Mouse (Mus musculus): ENCODE data around the gene Etnk2. TPM values are rescaled to one million over a fixed set of nuclear protein-coding genes. Genes with fewer than 3 reads are reported as not detected.

The Etnk2 gene
- polyA plus RNA-seq, 1 experiment from 2014 or later = 3.7 TPM

DNA sequence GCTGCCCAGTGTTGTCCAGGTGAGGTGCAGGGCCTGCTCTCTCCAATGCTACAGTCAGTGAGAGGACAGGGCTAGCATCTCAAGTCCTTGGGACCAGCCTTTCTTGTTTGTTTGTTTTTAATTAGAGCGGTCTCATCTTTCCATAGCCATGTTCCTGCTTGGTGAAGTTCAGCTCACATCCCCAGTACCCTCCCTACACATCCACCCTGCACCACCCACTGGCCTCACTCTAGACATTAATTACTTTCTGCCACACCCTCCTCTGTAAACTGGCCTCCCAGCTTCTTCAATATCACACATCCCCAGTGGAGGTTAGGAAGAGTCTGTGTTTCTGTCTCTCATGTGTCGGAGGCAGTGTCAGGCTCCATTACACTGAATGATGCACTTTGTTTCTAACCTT is 19.0 kb upstream of the Etnk2 start:
- 86% methylated on average over 2 of the region's 2 CpGs for WGBS

DNA sequence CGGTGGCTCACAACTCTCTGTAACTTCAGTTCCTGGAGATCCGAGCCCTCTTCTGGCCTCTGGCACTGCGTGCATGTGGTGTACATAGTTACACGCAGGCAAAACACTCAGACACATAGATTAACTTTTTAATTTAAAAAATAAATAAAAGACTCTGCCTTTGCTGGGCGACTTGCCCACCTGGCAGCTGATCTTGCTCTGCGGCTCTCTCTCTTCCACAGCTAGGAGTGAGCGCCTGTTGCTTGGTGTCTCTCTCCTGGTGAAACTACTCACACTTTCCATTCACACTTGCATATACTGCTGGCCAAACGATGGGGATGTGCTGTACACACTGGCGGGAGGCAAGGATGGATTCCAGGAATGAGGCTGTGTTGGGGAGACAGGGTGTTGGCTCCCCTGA is 16.8 kb upstream of the Etnk2 start:
- no peak overlapping the region for H3K9ac ChIP-seq (ENCODE audit: low read length)

More for the DNA sequence above, 19.0 kb upstream of the Etnk2 start:
- Histone ChIP-seq H3K9ac (ENCODE audit: low read length) (no peak overlapping the region), H3K27ac (ENCODE audit: low read depth) (no peak overlapping the region), H3K27me3 (replicated peaks; ENCODE audit: control insufficient read depth, insufficient read depth, low read length) (no peaks in the 10 kb centered on the region), H3K4me1 (replicated peaks; ENCODE audit: control insufficient read depth, insufficient read depth, low read length) (no peaks in the 10 kb centered on the region), H3K4me3 (ENCODE audit: low read depth, low read length) (no peak overlapping the region), H3K9me3 (ENCODE audit: control insufficient read depth, low read length) (no peaks in the 10 kb centered on the region), H3K36me3 (ENCODE audit: control insufficient read depth, insufficient read depth, low read length) (no peaks in the 10 kb centered on the region), H3K4me2 (ENCODE audit: low read length) (no peak overlapping the region)
- ATAC-seq (replicated peaks; ENCODE audit: low FRiP score, low TSS enrichment, low read depth) = no peak
- DNase-seq (ENCODE audit: low spot score) = no peak

DNA sequence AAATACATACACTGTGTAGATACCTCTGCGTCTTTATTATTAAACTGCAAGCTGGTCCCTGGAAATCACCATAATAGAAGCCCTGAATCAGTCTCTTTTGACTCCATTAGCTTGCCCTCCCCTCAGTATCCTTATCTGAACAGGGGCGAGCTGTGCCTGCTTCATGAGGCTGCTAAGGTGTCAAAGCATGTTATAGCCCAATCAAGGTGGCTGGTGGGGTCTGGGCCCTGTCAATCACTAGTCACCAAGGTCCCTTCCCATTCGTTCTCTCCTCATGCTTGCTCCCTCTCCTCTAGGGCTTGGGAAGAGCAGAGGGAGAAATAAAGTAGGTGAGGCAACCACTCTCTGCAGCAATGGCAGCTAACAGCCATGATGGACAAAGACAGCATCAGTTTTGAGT is 16.1 kb upstream of the Etnk2 start:
- WGBS = 65% methylated on average over 3 of the region's 3 CpGs

More for the DNA sequence above, 16.8 kb upstream of the Etnk2 start:
- Histone ChIP-seq H3K27me3 (replicated peaks; ENCODE audit: control insufficient read depth, insufficient read depth, low read length) (no peaks in the 10 kb centered on the region), H3K4me3 (ENCODE audit: low read depth, low read length) (no peak overlapping the region), H3K27ac (ENCODE audit: low read depth) (no peak overlapping the region), H3K4me1 (replicated peaks; ENCODE audit: control insufficient read depth, insufficient read depth, low read length) (no peaks in the 10 kb centered on the region), H3K4me2 (ENCODE audit: low read length) (no peak overlapping the region), H3K36me3 (ENCODE audit: control insufficient read depth, insufficient read depth, low read length) (no peaks in the 10 kb centered on the region), H3K9me3 (ENCODE audit: control insufficient read depth, low read length) (no peaks in the 10 kb centered on the region)
- DNase-seq (ENCODE audit: low spot score) (no peak), ATAC-seq (replicated peaks; ENCODE audit: low FRiP score, low TSS enrichment, low read depth) (no peak)
- WGBS = 80% methylated on average over 9 of the region's 9 CpGs

DNA sequence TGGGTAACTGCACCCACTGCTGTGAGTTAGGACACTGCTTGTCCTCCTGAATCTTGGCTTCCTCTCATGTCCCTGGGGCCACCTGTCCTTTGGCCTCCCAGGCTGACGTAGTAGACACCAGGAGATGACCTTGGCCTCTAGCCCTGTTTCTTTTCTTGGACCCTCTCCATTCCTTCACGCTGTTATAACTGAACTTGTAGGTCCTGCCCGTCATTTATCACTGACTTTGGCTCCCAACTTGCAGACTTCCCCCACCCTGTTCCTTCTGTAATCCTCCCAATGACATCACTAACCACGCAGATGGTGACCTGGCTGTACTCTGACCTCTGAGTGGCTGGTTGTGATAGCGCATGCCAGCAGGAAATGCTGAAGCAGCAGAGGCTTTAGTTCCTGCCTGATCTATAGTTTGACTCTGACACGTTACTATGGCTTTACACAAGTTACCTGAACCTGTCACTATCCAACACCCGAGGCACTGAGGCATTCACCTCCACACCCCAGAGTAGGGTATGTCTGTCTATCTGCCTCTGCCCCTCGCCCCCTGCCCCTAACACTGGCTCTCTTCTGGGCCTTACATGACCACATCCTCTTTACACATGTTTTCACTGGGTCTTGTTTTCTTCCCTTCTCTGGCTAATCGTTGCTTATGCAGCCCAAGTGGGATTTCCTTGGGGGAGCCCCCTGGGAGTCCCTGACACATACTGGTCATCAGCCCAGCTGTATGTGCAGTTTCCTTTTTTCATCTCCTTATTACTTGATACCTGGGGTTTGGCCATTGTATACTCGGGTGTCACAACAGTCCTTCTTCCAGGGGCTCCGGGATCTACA is 15.5 kb upstream of the Etnk2 start:
- Histone ChIP-seq H3K4me3 (ENCODE audit: low read depth, low read length) (no peak overlapping the region), H3K27ac (ENCODE audit: low read depth) (no peak overlapping the region), H3K9ac (ENCODE audit: low read length) (no peak overlapping the region), H3K27me3 (replicated peaks; ENCODE audit: control insufficient read depth, insufficient read depth, low read length) (no peaks in the 10 kb centered on the region), H3K36me3 (ENCODE audit: control insufficient read depth, insufficient read depth, low read length) (no peaks in the 10 kb centered on the region), H3K9me3 (ENCODE audit: control insufficient read depth, low read length) (no peaks in the 10 kb centered on the region), H3K4me1 (replicated peaks; ENCODE audit: control insufficient read depth, insufficient read depth, low read length) (no peaks in the 10 kb centered on the region), H3K4me2 (ENCODE audit: low read length) (no peak overlapping the region)
- DNase-seq (ENCODE audit: low spot score) (no peak), ATAC-seq (replicated peaks; ENCODE audit: low FRiP score, low TSS enrichment, low read depth) (no peak)
- 63% methylated on average over 11 of the region's 11 CpGs for WGBS

More for the DNA sequence above, 16.1 kb upstream of the Etnk2 start:
- Histone ChIP-seq H3K9me3 (ENCODE audit: control insufficient read depth, low read length) (no peaks in the 10 kb centered on the region), H3K27ac (ENCODE audit: low read depth) (no peak overlapping the region), H3K9ac (ENCODE audit: low read length) (no peak overlapping the region), H3K27me3 (replicated peaks; ENCODE audit: control insufficient read depth, insufficient read depth, low read length) (no peaks in the 10 kb centered on the region), H3K4me1 (replicated peaks; ENCODE audit: control insufficient read depth, insufficient read depth, low read length) (no peaks in the 10 kb centered on the region), H3K4me2 (ENCODE audit: low read length) (no peak overlapping the region), H3K4me3 (ENCODE audit: low read depth, low read length) (no peak overlapping the region), H3K36me3 (ENCODE audit: control insufficient read depth, insufficient read depth, low read length) (no peaks in the 10 kb centered on the region)
- no peak for DNase-seq (ENCODE audit: low spot score)
- no peak for ATAC-seq (replicated peaks; ENCODE audit: low FRiP score, low TSS enrichment, low read depth)

DNA sequence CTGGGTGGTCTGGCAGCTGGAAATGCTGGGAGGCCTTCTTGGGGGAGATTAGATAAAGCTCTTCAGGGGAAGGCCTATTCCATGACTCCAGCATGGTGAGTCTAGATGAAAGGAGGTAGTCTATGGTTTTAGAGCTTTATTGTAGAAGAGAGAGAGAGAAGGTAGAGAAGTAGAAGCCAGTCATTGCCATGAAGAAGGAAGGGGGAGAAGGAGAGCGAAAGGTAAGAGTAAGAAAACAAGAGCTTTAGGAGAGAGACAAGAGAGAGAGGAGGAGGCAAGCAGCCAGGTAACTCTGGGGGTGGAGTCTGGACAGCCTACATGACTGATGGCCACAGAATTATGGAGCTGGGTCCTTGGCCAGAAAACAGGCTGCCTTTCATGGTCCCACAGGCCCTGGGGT is 13.2 kb upstream of the Etnk2 start, which contains the start of gene Ren1:
Gene Ren1 (plus strand): TSS at position 301 of the 400 bp plus-strand sequence.
- no peaks in the 10 kb centered on the region for H3K27me3 ChIP-seq (replicated peaks; ENCODE audit: control insufficient read depth, insufficient read depth, low read length)
- no peak within 1 kb of the TSS for H3K4me3 ChIP-seq (ENCODE audit: low read depth, low read length)
- no peaks in the 10 kb centered on the region for H3K9me3 ChIP-seq (ENCODE audit: control insufficient read depth, low read length)
- DNase-seq (ENCODE audit: low spot score) (no peak), ATAC-seq (replicated peaks; ENCODE audit: low FRiP score, low TSS enrichment, low read depth) (no peak)
- no peak within 1 kb of the TSS for H3K27ac ChIP-seq (ENCODE audit: low read depth)
- no peak within 1 kb of the TSS for H3K4me2 ChIP-seq (ENCODE audit: low read length)
- no peaks in the 10 kb centered on the region for H3K4me1 ChIP-seq (replicated peaks; ENCODE audit: control insufficient read depth, insufficient read depth, low read length)
- WGBS = 82% methylated on average over 1 of the region's 1 CpGs
- no peak within 1 kb of the TSS for H3K9ac ChIP-seq (ENCODE audit: low read length)
- no peaks in the 10 kb centered on the region for H3K36me3 ChIP-seq (ENCODE audit: control insufficient read depth, insufficient read depth, low read length)

DNA sequence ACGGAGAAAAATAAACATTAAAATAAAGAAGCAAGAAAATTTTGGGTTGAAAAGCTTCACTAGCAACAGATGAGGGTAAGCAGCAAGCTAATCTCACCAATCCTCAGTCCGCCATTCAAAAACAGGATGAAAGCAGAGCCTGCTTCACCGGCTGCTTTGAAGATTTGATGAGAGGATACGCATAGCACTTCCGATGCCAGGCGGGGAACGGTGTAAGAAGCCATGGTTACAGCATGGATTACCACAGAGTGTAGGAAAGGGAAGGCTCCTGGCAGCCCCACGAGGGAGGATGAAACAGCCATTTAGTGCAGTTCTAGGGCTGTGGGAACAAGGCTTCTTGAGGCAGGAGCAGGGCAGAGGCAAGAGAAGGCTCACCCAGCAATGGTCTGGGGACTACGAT is 11.6 kb upstream of the Etnk2 start:
- Histone ChIP-seq H3K4me2 (ENCODE audit: low read length) (no peak overlapping the region), H3K4me1 (replicated peaks; ENCODE audit: control insufficient read depth, insufficient read depth, low read length) (no peaks in the 10 kb centered on the region), H3K27ac (ENCODE audit: low read depth) (no peak overlapping the region), H3K27me3 (replicated peaks; ENCODE audit: control insufficient read depth, insufficient read depth, low read length) (no peaks in the 10 kb centered on the region), H3K4me3 (ENCODE audit: low read depth, low read length) (no peak overlapping the region), H3K36me3 (ENCODE audit: control insufficient read depth, insufficient read depth, low read length) (no peaks in the 10 kb centered on the region), H3K9ac (ENCODE audit: low read length) (no peak overlapping the region), H3K9me3 (ENCODE audit: control insufficient read depth, low read length) (no peaks in the 10 kb centered on the region)
- DNase-seq (ENCODE audit: low spot score) = no peak
- ATAC-seq (replicated peaks; ENCODE audit: low FRiP score, low TSS enrichment, low read depth) = no peak
- WGBS = 49% methylated on average over 9 of the region's 9 CpGs

DNA sequence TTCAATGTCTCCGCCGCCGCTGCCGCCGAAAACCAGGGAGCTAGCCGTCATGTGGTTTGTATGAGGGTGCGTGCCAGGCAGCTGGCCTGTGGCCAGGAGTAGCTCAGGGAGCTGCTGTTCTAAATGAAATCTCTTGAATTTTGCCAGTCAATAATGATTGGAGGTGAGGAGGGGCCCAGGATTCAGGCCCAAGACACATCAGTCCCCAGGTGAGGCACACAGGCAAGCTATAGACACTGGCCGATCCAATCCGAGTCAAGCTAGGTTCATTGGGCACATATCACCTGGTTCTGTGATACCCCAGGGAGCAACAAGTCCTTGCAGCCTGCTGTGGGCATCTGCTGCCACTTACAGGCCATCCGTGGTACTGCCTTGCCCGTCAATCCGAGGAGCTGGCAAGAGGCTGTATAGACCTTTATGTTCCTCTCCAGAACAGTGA is 10.0 kb upstream of the Etnk2 start:
- DNase-seq (ENCODE audit: low spot score) = peak; percentile 86
- Histone ChIP-seq H3K27ac (ENCODE audit: low read depth) (no peak overlapping the region), H3K9ac (ENCODE audit: low read length) (no peak overlapping the region), H3K4me2 (ENCODE audit: low read length) (no peak overlapping the region), H3K27me3 (replicated peaks; ENCODE audit: control insufficient read depth, insufficient read depth, low read length) (no peaks in the 10 kb centered on the region), H3K36me3 (ENCODE audit: control insufficient read depth, insufficient read depth, low read length) (no peaks in the 10 kb centered on the region), H3K9me3 (ENCODE audit: control insufficient read depth, low read length) (no peaks in the 10 kb centered on the region), H3K4me3 (ENCODE audit: low read depth, low read length) (no peak overlapping the region), H3K4me1 (replicated peaks; ENCODE audit: control insufficient read depth, insufficient read depth, low read length) (no peaks in the 10 kb centered on the region)
- WGBS = 47% methylated on average over 12 of the region's 12 CpGs
- ATAC-seq (replicated peaks; ENCODE audit: low FRiP score, low TSS enrichment, low read depth) = peak; percentile 58

DNA sequence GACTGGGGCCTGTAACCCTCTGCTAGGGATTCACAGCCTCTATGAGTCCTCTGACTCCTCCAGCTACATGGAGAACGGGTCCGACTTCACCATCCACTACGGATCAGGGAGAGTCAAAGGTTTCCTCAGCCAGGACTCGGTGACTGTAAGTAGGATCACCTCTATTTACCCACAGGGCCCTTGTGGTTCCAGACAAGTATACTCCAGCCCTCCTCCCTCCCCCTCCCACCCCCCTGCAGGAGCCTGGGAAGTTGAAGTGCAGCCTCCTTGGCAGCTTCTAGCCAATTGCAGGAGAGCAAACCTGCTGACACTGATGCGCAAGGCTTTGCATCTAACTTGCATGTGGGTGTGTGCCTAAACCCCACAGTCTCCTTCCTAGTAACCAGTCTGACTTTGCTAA is 7.9 kb upstream of the Etnk2 start:
- Histone ChIP-seq H3K9ac (ENCODE audit: low read length) (no peak overlapping the region), H3K4me3 (ENCODE audit: low read depth, low read length) (no peak overlapping the region), H3K4me1 (replicated peaks; ENCODE audit: control insufficient read depth, insufficient read depth, low read length) (no peaks in the 10 kb centered on the region), H3K4me2 (ENCODE audit: low read length) (no peak overlapping the region), H3K9me3 (ENCODE audit: control insufficient read depth, low read length) (no peaks in the 10 kb centered on the region), H3K27ac (ENCODE audit: low read depth) (no peak overlapping the region), H3K36me3 (ENCODE audit: control insufficient read depth, insufficient read depth, low read length) (no peaks in the 10 kb centered on the region), H3K27me3 (replicated peaks; ENCODE audit: control insufficient read depth, insufficient read depth, low read length) (no peaks in the 10 kb centered on the region)
- no peak for DNase-seq (ENCODE audit: low spot score)
- ATAC-seq (replicated peaks; ENCODE audit: low FRiP score, low TSS enrichment, low read depth) = no peak
- 35% methylated on average over 5 of the region's 5 CpGs for WGBS

DNA sequence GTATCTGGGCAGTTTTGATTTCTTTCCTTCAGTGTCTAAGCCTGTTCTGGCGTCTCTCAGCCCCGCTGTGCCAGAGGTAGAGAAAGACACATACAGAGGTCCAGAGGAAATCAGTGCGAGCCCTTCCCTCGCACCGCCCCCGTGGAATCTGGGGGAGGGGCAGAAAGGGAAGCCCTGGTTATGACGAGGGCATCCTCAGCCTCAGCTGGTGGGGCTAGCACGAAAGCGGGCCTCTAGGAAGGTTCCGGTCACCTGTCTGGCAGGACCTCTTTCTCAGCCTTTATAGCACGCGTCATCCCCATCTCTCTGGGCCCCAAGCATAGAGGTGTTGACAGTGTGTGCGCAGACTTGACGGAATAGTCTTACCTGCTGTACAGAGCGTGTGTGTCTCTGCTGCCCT is 7.5 kb upstream of the Etnk2 start:
- no peak for ATAC-seq (replicated peaks; ENCODE audit: low FRiP score, low TSS enrichment, low read depth)
- Histone ChIP-seq H3K27ac (ENCODE audit: low read depth) (no peak overlapping the region), H3K4me2 (ENCODE audit: low read length) (no peak overlapping the region), H3K9ac (ENCODE audit: low read length) (no peak overlapping the region), H3K4me3 (ENCODE audit: low read depth, low read length) (no peak overlapping the region), H3K27me3 (replicated peaks; ENCODE audit: control insufficient read depth, insufficient read depth, low read length) (no peaks in the 10 kb centered on the region), H3K4me1 (replicated peaks; ENCODE audit: control insufficient read depth, insufficient read depth, low read length) (no peaks in the 10 kb centered on the region), H3K9me3 (ENCODE audit: control insufficient read depth, low read length) (no peaks in the 10 kb centered on the region), H3K36me3 (ENCODE audit: control insufficient read depth, insufficient read depth, low read length) (no peaks in the 10 kb centered on the region)
- DNase-seq (ENCODE audit: low spot score) = no peak
- 45% methylated on average over 15 of the region's 15 CpGs for WGBS

All from intestine, embryonic 14.5 days (tissue).